Mouse (Mus musculus) liver, postnatal 0 days (tissue): ENCODE data around the gene Lhcgr. TPM values are rescaled to one million over a fixed set of nuclear protein-coding genes. Genes with fewer than 3 reads are reported as not detected.
"Not testable (repeated sequence)": the region's sequence is repeated elsewhere in the genome, so short reads cannot be mapped to it uniquely, and the experiment has no call there.

Source experiments
- ATAC-seq: fragments of 200-750 bp; cut with Nextera tagmentation; 2 replicates; pipeline ENCODE4 v1.8.0; 2017; ENCODE audit warnings: mild to moderate bottlenecking, moderate library complexity
- DNase-seq: peaks from one replicate; pipeline ENCODE4 v3.0.0-alpha.2; 2016
- H3K27ac ChIP-seq: fragments of 300-500 bp; sonication (generic); 2 replicates; pipeline ENCODE4 v1.5.1; 2014; ENCODE audit warnings: antibody characterized with exemption, moderate library complexity, mild to moderate bottlenecking, low read depth
- H3K27me3 ChIP-seq: fragments of 300-500 bp; sonication (generic); 2 replicates; pipeline ENCODE4 v1.6.1; 2014; ENCODE audit warnings: low read length, control low read depth, mixed read lengths; ENCODE audit not compliant: insufficient read depth
- H3K36me3 ChIP-seq: fragments of 300-500 bp; sonication (generic); replicated peaks from 2 replicates; pipeline ENCODE4 v1.6.1; 2014; ENCODE audit warnings: mild to moderate bottlenecking, control low read depth, low read length, moderate library complexity, mixed read lengths; ENCODE audit not compliant: insufficient read depth
- H3K4me1 ChIP-seq: fragments of 300-500 bp; sonication (generic); 2 replicates; pipeline ENCODE4 v1.6.1; 2014; ENCODE audit warnings: antibody characterized with exemption, mild to moderate bottlenecking, control low read depth; ENCODE audit not compliant: insufficient read depth
- H3K4me2 ChIP-seq: fragments of 300-500 bp; sonication (generic); 2 replicates; pipeline ENCODE4 v1.6.1; 2014; ENCODE audit warnings: low read depth, mild to moderate bottlenecking, low read length, moderate library complexity, mixed read lengths
- H3K4me3 ChIP-seq: fragments of 300-500 bp; sonication (generic); 2 replicates; pipeline ENCODE4 v1.5.1; 2014; ENCODE audit warnings: low read depth, low read length
- H3K9ac ChIP-seq: fragments of 300-500 bp; sonication (generic); replicated peaks from 2 replicates; pipeline ENCODE4 v1.6.1; 2014; ENCODE audit warnings: mild to moderate bottlenecking, moderate library complexity
- H3K9me3 ChIP-seq: fragments of 300-500 bp; sonication (generic); 2 replicates; pipeline ENCODE4 v1.6.1; 2016; ENCODE audit warnings: mild to moderate bottlenecking, control low read depth, low read length, mixed read lengths
- CTCF ChIP-seq: sonication (generic); IDR thresholded peaks from 2 replicates; pipeline ENCODE4 v1.5.1; 2016; ENCODE audit warnings: antibody characterized with exemption, low read depth
- EP300 ChIP-seq: IDR thresholded peaks from 2 replicates; pipeline ENCODE4 v1.6.1; 2016; ENCODE audit warnings: antibody characterized with exemption, low read depth, mild to moderate bottlenecking
- WGBS: fragments of 180-500 bp; shearing (Covaris S2); extraction: QIAGEN DNeasy Blood & Tissue Kit; methylation state at CpG from one replicate; pipeline ENCODE4 v1.1.7; 2014; ENCODE audit not compliant: insufficient replicate concordance; 5-methylcytosine and 5-hydroxymethylcytosine counted together
- polyA plus RNA-seq: library from polyadenylated mRNA; unstranded; fragments of >200 nt; fragmentation: Nextera tagmentation; extraction: Ambion mirVana; gene quantifications from 2 replicates; pipeline ENCODE4 v1.2.1, GENCODE M21; 2015

The Lhcgr gene
- not detected in 2 replicates for polyA plus RNA-seq

- no peak within 1 kb of the TSS for H3K4me2 ChIP-seq
- H3K9me3 ChIP-seq = no peaks in the 10 kb centered on the region
- no peak for DNase-seq
- WGBS = 35% methylated on average over 28 of the region's 31 CpGs
- no peak within 1 kb of the TSS for H3K27ac ChIP-seq
- no peaks in the 10 kb centered on the region for H3K4me1 ChIP-seq
- TF ChIP-seq CTCF = no peak
- no peak for ATAC-seq
- no peak within 1 kb of the TSS for H3K4me3 ChIP-seq
- 0 out of 2 replicates have a peak, but pooled peaks cover 3% of the 10 kb centered on the region for H3K27me3 ChIP-seq
- no peaks in the 10 kb centered on the region for H3K36me3 ChIP-seq
- H3K9ac ChIP-seq = no peak within 1 kb of the TSS
Measured at GRCm38 (mm10) chr17:88791440-88792152, at the start of gene Lhcgr. TSS of gene Lhcgr (minus strand) at chr17:88791990.

- Histone ChIP-seq H3K36me3 (no peaks in the 10 kb centered on the region), H3K9me3 (no peaks in the 10 kb centered on the region), H3K4me3 (no peak overlapping the region), H3K4me1 (no peaks in the 10 kb centered on the region), H3K9ac (no peak overlapping the region), H3K27me3 (no peaks in the 10 kb centered on the region), H3K27ac (no peak overlapping the region), H3K4me2 (no peak overlapping the region)
- WGBS = 64% methylated on average over 2 of the region's 2 CpGs
- TF ChIP-seq EP300 = no peak
- no peak for TF ChIP-seq CTCF
- no peak for ATAC-seq
- DNase-seq = no peak
Measured at GRCm38 (mm10) chr17:88817601-88818000, 25.8 kb upstream of the Lhcgr start.

GRCm38 (mm10) chr17:88812943-88813342, 21.2 kb upstream of the Lhcgr start:
- ATAC-seq, H3K9me3 ChIP-seq, H3K9ac ChIP-seq, H3K4me2 ChIP-seq, H3K36me3 ChIP-seq, H3K4me3 ChIP-seq, H3K4me1 ChIP-seq, H3K27me3 ChIP-seq, H3K27ac ChIP-seq, DNase-seq: not testable (repeated sequence)
- WGBS = 77% methylated on average over 3 of the region's 3 CpGs

DNA sequence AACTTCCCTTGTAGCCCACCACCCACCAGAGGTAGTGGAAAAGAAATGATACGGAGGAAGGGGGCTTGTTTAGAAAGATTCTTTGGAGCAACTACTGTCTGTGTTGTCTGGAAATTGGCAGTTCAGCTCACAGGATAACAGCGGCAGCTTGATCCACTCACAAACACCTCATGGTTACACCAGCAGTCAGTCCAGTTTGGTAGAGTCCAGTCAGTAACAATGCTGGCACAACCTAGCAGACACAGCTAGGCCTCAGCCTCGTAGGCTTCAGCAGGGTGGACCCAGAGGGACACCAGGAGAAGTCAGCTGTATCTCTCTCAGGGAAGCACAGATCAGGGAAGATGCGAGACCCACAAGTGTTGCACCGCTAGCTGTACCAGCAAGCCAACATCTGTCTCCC, 19.0 kb upstream of the Lhcgr start:
- Histone ChIP-seq H3K9me3 (no peaks in the 10 kb centered on the region), H3K27me3 (no peaks in the 10 kb centered on the region), H3K27ac (no peak overlapping the region), H3K4me2 (no peak overlapping the region), H3K4me1 (no peaks in the 10 kb centered on the region), H3K4me3 (no peak overlapping the region), H3K9ac (no peak overlapping the region), H3K36me3 (no peaks in the 10 kb centered on the region)
- no peak for ATAC-seq
- DNase-seq = no peak
- TF ChIP-seq CTCF (no peak), EP300 (no peak)
- 79% methylated on average over 5 of the region's 5 CpGs for WGBS

- no peaks in the 10 kb centered on the region for H3K9me3 ChIP-seq
- no peak overlapping the region for H3K27ac ChIP-seq
- no peak for TF ChIP-seq CTCF
- no peak overlapping the region for H3K4me3 ChIP-seq
- DNase-seq = no peak
- 53% methylated on average over 8 of the region's 8 CpGs for WGBS
- H3K4me1 ChIP-seq = no peaks in the 10 kb centered on the region
- ATAC-seq = no peak
- H3K27me3 ChIP-seq = no peaks in the 10 kb centered on the region
- H3K4me2 ChIP-seq = no peak overlapping the region
- H3K9ac ChIP-seq = no peak overlapping the region
- H3K36me3 ChIP-seq = no peaks in the 10 kb centered on the region
Measured at GRCm38 (mm10) chr17:88806421-88806820, 14.6 kb upstream of the Lhcgr start.

DNA sequence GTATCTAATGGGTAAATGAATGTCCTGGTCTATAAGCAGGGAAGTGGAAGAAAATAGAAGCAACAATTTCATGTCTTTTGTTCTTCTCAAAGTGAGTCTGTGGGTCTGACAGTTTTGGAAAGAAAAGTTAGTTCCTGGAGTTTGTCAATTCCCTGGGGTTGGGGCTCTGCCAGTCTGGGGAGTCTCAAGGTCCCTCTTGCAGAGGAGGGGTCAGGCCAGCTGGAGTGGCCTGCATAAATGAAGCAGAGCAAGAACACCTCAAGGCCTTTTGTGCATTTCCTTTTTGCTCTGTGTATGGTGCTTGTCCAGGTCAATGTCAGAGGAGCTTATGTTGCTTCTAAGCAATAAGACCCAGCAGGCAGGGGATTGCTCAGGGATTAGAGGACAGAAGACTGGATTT, 11.7 kb upstream of the Lhcgr start:
- ATAC-seq = no peak
- Histone ChIP-seq H3K4me3 (no peak overlapping the region), H3K4me2 (no peak overlapping the region), H3K4me1 (no peaks in the 10 kb centered on the region), H3K27ac (no peak overlapping the region), H3K27me3 (no peaks in the 10 kb centered on the region), H3K36me3 (no peaks in the 10 kb centered on the region), H3K9ac (no peak overlapping the region), H3K9me3 (no peaks in the 10 kb centered on the region)
- TF ChIP-seq CTCF (no peak), EP300 (no peak)
- DNase-seq = no peak

- H3K4me1 ChIP-seq = no peaks in the 10 kb centered on the region
- no peak overlapping the region for H3K4me3 ChIP-seq
- no peak overlapping the region for H3K9ac ChIP-seq
- no peak overlapping the region for H3K27ac ChIP-seq
- no peaks in the 10 kb centered on the region for H3K9me3 ChIP-seq
- H3K27me3 ChIP-seq = 0 out of 2 replicates have a peak, but pooled peaks cover 3% of the 10 kb centered on the region
- H3K4me2 ChIP-seq = no peak overlapping the region
- no peaks in the 10 kb centered on the region for H3K36me3 ChIP-seq
- DNase-seq = no peak
- TF ChIP-seq CTCF = no peak
- no peak for ATAC-seq
- WGBS = 30% methylated on average over 2 of the region's 2 CpGs
Measured at GRCm38 (mm10) chr17:88790680-88791079, 1.1 kb downstream of the Lhcgr start.
